Mouse (Mus musculus) limb, embryonic 15.5 days (tissue): Measurements from ENCODE around the gene Dclre1b. TPM values are rescaled to one million over a fixed set of nuclear protein-coding genes. Genes with fewer than 3 reads are reported as not detected.
"Not testable (repeated sequence)": the region's sequence is repeated elsewhere in the genome, so short reads cannot be mapped to it uniquely, and the experiment has no call there.

ENCODE experiments used
- ATAC-seq: fragments of 200-750 bp; cut with Nextera tagmentation; 2 replicates; pipeline ENCODE4 v1.8.0; 2017; ENCODE audit warnings: low read depth, moderate TSS enrichment; ENCODE audit not compliant: insufficient number of reproducible peaks, low FRiP score, low TSS enrichment
- H3K27ac ChIP-seq: fragments of 300-500 bp; sonication (generic); 2 replicates; pipeline ENCODE4 v1.5.1; 2015; ENCODE audit warnings: moderate library complexity, mild to moderate bottlenecking, inconsistent platforms
- H3K27me3 ChIP-seq: fragments of 300-500 bp; sonication (generic); 2 replicates; pipeline ENCODE4 v1.6.1; 2015; ENCODE audit warnings: inconsistent platforms
- H3K36me3 ChIP-seq: fragments of 300-500 bp; sonication (generic); 2 replicates; pipeline ENCODE4 v1.6.1; 2015; ENCODE audit warnings: inconsistent platforms
- H3K4me1 ChIP-seq: fragments of 300-500 bp; sonication (generic); 2 replicates; pipeline ENCODE4 v1.6.1; 2015; ENCODE audit warnings: inconsistent platforms
- H3K4me2 ChIP-seq: fragments of 300-500 bp; sonication (generic); 2 replicates; pipeline ENCODE4 v1.6.1; 2015; ENCODE audit warnings: mild to moderate bottlenecking, inconsistent platforms
- H3K4me3 ChIP-seq: fragments of 300-500 bp; sonication (generic); 2 replicates; pipeline ENCODE4 v1.5.1; 2015; ENCODE audit warnings: mild to moderate bottlenecking, inconsistent platforms
- H3K9ac ChIP-seq: fragments of 300-500 bp; sonication (generic); 2 replicates; pipeline ENCODE4 v1.6.1; 2015; ENCODE audit warnings: inconsistent platforms
- H3K9me3 ChIP-seq: fragments of 300-500 bp; sonication (generic); 2 replicates; pipeline ENCODE4 v1.6.1; 2016; ENCODE audit warnings: inconsistent platforms
- WGBS: fragments of 180-500 bp; shearing (Covaris S2); methylation state at CpG from one replicate; pipeline ENCODE4 v1.1.7; 2015; 5-methylcytosine and 5-hydroxymethylcytosine counted together
- polyA plus RNA-seq: library from polyadenylated mRNA; unstranded; fragments of >200 nt; fragmentation: Nextera tagmentation; extraction: Ambion mirVana; gene quantifications from 2 replicates; pipeline ENCODE4 v1.2.1, GENCODE M21; 2015

The Dclre1b gene
- polyA plus RNA-seq, 1 experiment from 2014 or later = 23.2 TPM

- Histone ChIP-seq H3K27me3 (no peaks in the 10 kb centered on the region), H3K4me2 (no peak overlapping the region), H3K4me3 (no peak overlapping the region), H3K9me3 (no peaks in the 10 kb centered on the region), H3K4me1 (no peaks in the 10 kb centered on the region), H3K27ac (no peak overlapping the region), H3K9ac (no peak overlapping the region), H3K36me3 (no peaks in the 10 kb centered on the region)
- 96% methylated on average over 5 of the region's 5 CpGs for WGBS
- no peak for ATAC-seq
These were observed 27.2 kb upstream of the Dclre1b start for GRCm38 (mm10) chr3:103836453-103836852.

- ATAC-seq = no peak
- Histone ChIP-seq H3K4me1 (no peaks in the 10 kb centered on the region), H3K4me2 (no peak overlapping the region), H3K36me3 (no peaks in the 10 kb centered on the region), H3K4me3 (no peak overlapping the region), H3K9me3 (no peaks in the 10 kb centered on the region), H3K27ac (no peak overlapping the region), H3K27me3 (no peaks in the 10 kb centered on the region), H3K9ac (no peak overlapping the region)
- WGBS = 68% methylated on average over 10 of the region's 10 CpGs
These were observed 26.7 kb upstream of the Dclre1b start for GRCm38 (mm10) chr3:103835951-103836310.

GRCm38 (mm10) chr3:103835272-103835950 is 26.2 kb upstream of the Dclre1b start:
- WGBS = 63% methylated on average over 6 of the region's 6 CpGs
- Histone ChIP-seq H3K4me2 (no peak overlapping the region), H3K9ac (no peak overlapping the region), H3K27ac (no peak overlapping the region), H3K4me1 (no peaks in the 10 kb centered on the region), H3K36me3 (no peaks in the 10 kb centered on the region), H3K9me3 (no peaks in the 10 kb centered on the region), H3K4me3 (no peak overlapping the region), H3K27me3 (no peaks in the 10 kb centered on the region)
- no peak for ATAC-seq

DNA sequence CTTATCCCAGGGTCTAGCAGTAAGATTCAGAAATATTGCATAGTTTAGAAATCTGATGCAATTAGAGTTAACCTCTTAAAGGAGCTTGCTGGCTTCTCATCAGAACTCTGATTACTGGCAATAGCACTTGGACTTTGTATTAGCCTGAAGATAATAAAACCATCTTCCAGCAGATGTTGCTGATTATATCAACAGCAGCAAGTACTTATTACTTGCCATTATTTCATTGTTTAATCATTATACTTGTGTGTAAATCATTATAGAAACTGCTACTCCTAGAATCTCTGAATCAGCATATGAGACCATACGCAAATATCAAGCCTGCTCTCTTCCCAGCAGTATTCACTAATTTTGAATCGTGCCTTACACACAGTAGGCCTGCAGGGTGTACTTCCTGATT is 24.8 kb upstream of the Dclre1b start:
- H3K9me3 ChIP-seq = no peaks in the 10 kb centered on the region
- 92% methylated on average over 2 of the region's 2 CpGs for WGBS

DNA sequence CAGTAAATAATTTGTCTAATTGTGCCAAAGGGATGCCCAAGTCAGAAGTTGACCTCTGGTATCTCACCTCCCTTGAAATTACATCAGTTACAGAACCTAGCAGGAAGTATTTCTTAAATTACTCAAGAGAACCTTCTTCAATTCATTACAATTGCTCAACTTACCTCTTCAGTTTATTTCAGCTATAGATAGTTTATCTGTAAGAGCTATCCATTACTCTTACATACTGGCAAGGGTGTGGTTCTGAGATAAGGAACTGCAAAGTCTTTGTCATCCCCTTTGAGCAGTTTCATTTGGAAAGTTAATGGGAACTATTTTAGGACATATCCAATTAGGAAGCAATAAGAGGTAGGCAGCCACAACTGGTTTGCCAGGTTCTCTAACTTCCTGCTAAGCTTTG is 23.2 kb upstream of the Dclre1b start, which contains the start of gene Bcl2l15:
TSS of gene Bcl2l15 (plus strand) at position 176 of the 400 bp plus-strand sequence.
- Histone ChIP-seq H3K27ac (no peak within 1 kb of the TSS), H3K27me3 (no peaks in the 10 kb centered on the region), H3K9ac (no peak within 1 kb of the TSS), H3K4me3 (no peak within 1 kb of the TSS), H3K4me1 (no peaks in the 10 kb centered on the region), H3K9me3 (no peaks in the 10 kb centered on the region), H3K4me2 (no peak within 1 kb of the TSS), H3K36me3 (no peaks in the 10 kb centered on the region)
- ATAC-seq = no peak

More for the DNA sequence above, 24.8 kb upstream of the Dclre1b start:
- no peak for ATAC-seq
- Histone ChIP-seq H3K36me3 (no peaks in the 10 kb centered on the region), H3K4me3 (no peak overlapping the region), H3K4me1 (no peaks in the 10 kb centered on the region), H3K9ac (no peak overlapping the region), H3K27me3 (no peaks in the 10 kb centered on the region), H3K4me2 (no peak overlapping the region), H3K27ac (no peak overlapping the region)

GRCm38 (mm10) chr3:103831146-103831545 is 21.9 kb upstream of the Dclre1b start:
- Histone ChIP-seq H3K9ac (no peak overlapping the region), H3K27ac (no peak overlapping the region), H3K36me3 (no peaks in the 10 kb centered on the region), H3K9me3 (no peaks in the 10 kb centered on the region), H3K4me2 (no peak overlapping the region), H3K27me3 (no peaks in the 10 kb centered on the region), H3K4me3 (no peak overlapping the region), H3K4me1 (no peaks in the 10 kb centered on the region)
- ATAC-seq = no peak
- 65% methylated on average over 7 of the region's 7 CpGs for whole genome bisulfite sequencing

- not testable (repeated sequence) for H3K4me3 ChIP-seq, H3K4me1 ChIP-seq, H3K9ac ChIP-seq, H3K27me3 ChIP-seq, H3K9me3 ChIP-seq, ATAC-seq, H3K27ac ChIP-seq, H3K36me3 ChIP-seq, H3K4me2 ChIP-seq
- 57% methylated on average over 1 of the region's 1 CpGs for WGBS
These were observed 21.4 kb upstream of the Dclre1b start for GRCm38 (mm10) chr3:103830681-103831080.

- 78% methylated on average over 3 of the region's 3 CpGs for WGBS
- ATAC-seq = no peak
- Histone ChIP-seq H3K36me3 (no peaks in the 10 kb centered on the region), H3K4me1 (no peaks in the 10 kb centered on the region), H3K4me3 (no peak overlapping the region), H3K9ac (no peak overlapping the region), H3K9me3 (no peaks in the 10 kb centered on the region), H3K27ac (no peak overlapping the region), H3K4me2 (no peak overlapping the region), H3K27me3 (no peaks in the 10 kb centered on the region)
These were observed 19.8 kb upstream of the Dclre1b start for GRCm38 (mm10) chr3:103829036-103829435.

- no peak for ATAC-seq
- Histone ChIP-seq H3K4me2 (no peak overlapping the region), H3K27ac (no peak overlapping the region), H3K9me3 (no peaks in the 10 kb centered on the region), H3K27me3 (no peaks in the 10 kb centered on the region), H3K4me1 (no peaks in the 10 kb centered on the region), H3K4me3 (no peak overlapping the region), H3K36me3 (peaks cover 9% of the 10 kb centered on the region), H3K9ac (no peak overlapping the region)
These were observed 18.3 kb upstream of the Dclre1b start for GRCm38 (mm10) chr3:103827548-103827947.

DNA sequence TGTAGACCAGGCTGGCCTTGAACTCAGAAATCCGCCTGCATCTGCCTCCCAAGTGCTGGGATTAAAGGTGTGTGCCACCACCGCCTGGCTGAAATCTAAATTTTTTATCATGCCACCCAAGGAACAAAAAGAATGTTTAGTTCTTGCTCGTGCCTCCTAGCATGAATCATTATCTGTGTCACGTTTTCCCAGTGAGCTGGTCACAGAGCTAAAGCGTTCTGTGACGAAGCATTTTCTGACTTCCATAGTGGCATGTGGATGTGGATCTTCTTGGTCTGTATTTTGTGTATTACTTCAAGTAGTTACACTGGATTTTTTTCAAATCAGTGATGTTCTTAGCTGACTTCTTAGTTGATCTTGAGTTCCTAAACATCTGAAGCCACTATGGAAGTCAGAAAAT is 1.7 kb upstream of the Dclre1b start:
- no peaks in the 10 kb centered on the region for H3K9me3 ChIP-seq
- WGBS = 84% methylated on average over 6 of the region's 6 CpGs
- H3K4me1 ChIP-seq = peaks cover 9% of the 10 kb centered on the region; the same call in 1 of the 2 replicates
- no peak for ATAC-seq
- no peaks in the 10 kb centered on the region for H3K27me3 ChIP-seq
- H3K9ac ChIP-seq = no peak overlapping the region
- peaks cover 28% of the 10 kb centered on the region for H3K36me3 ChIP-seq
- H3K4me3 ChIP-seq = no peak overlapping the region
- H3K4me2 ChIP-seq = no peak overlapping the region
- no peak overlapping the region for H3K27ac ChIP-seq

DNA sequence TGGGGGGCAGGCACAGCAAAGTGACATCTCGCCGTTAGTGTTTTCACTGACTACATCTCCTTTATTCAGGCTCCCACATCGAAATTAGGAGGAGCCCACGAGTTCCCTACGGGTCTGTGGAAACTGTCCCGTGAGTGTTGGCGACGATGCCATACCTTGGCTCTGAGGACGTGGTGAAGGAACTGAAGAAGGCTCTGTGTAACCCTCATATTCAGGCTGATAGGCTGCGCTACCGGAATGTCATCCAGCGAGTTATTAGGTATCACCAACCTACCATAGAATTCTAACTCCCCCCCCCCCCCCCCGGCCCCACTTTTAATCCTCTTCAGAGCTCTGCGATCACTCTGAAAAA is 531 bp upstream of the Dclre1b start:
- Histone ChIP-seq H3K27me3 (no peaks in the 10 kb centered on the region), H3K4me2 (peak overlapping the region; percentile 48), H3K27ac (peak overlapping the region; percentile 90), H3K4me1 (peaks cover 9% of the 10 kb centered on the region; the same call in 1 of the 2 replicates), H3K9me3 (no peaks in the 10 kb centered on the region), H3K36me3 (peaks cover 21% of the 10 kb centered on the region), H3K4me3 (peak overlapping the region; percentile 78), H3K9ac (peak overlapping the region; percentile 65)
- 0 out of 2 replicates have a peak, but pooled peaks have one; percentile 26 for ATAC-seq
- 3% methylated on average over 14 of the region's 14 CpGs for WGBS

GRCm38 (mm10) chr3:103805671-103806070 is 3.6 kb downstream of the Dclre1b start:
- WGBS = 80% methylated on average over 1 of the region's 1 CpGs
- H3K4me3 ChIP-seq = no peak overlapping the region
- no peak overlapping the region for H3K27ac ChIP-seq
- H3K9ac ChIP-seq = no peak overlapping the region
- no peaks in the 10 kb centered on the region for H3K9me3 ChIP-seq
- no peaks in the 10 kb centered on the region for H3K27me3 ChIP-seq
- no peak overlapping the region for H3K4me2 ChIP-seq
- peaks cover 9% of the 10 kb centered on the region; the same call in 1 of the 2 replicates for H3K4me1 ChIP-seq
- no peak for ATAC-seq
- H3K36me3 ChIP-seq = peaks cover 27% of the 10 kb centered on the region

DNA sequence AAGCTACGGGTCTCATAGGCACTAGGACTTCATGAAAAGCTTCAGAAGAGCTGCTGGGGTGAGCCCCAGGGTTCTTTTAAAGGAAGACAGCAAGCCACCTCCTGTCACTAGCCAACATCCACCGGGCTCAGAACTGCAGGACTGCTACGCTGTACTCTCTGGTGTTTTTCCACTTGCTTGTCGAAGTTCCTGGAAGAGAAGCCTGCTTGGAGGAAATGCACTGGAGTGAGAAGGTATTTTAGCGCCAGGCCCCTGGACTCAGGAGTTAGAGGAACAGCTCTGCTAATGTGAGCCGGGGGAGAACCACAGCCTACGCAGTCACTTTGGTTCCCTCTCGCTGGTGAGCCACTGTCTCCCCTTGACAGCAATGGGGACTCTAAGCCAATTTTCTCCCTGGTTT is 6.4 kb downstream of the Dclre1b start:
- H3K27me3 ChIP-seq = no peaks in the 10 kb centered on the region
- ATAC-seq = no peak
- no peak overlapping the region for H3K9ac ChIP-seq
- peaks cover 27% of the 10 kb centered on the region for H3K36me3 ChIP-seq
- H3K9me3 ChIP-seq = no peaks in the 10 kb centered on the region
- H3K4me1 ChIP-seq = 0 out of 2 replicates have a peak, but pooled peaks cover under 1% of the 10 kb centered on the region
- WGBS = 78% methylated on average over 8 of the region's 8 CpGs
- H3K27ac ChIP-seq = no peak overlapping the region
- no peak overlapping the region for H3K4me3 ChIP-seq
- no peak overlapping the region for H3K4me2 ChIP-seq
